In genomic region chr10:119295740-119296139, GRCm38 (mm10) we compare ENCODE assay signal across 26 mouse cellular contexts. TPM values are rescaled to one million over a fixed set of nuclear protein-coding genes. Genes with fewer than 3 reads are reported as not detected.
DNase-seq lines count a peak whose midpoint lies in the region; ATAC-seq and TF ChIP-seq lines count a peak whose summit lies in the region.
"Had no signal": no experiment of that assay in that cellular context is flagged by ENCODE, and none has a peak within 500 bp of the region (broad histone marks: within the 10 kb centered on the region; RNA-seq: fewer than 3 reads in every experiment).

No protein-coding gene starts in this region.

- no peak overlapping the region for H3K4me2 ChIP-seq in kidney, embryonic 14.5 days (replicated peaks; ENCODE audit: low read depth, low read length)
- no peak overlapping the region for H3K4me2 ChIP-seq in liver, embryonic 11.5 days
- H3K4me2 ChIP-seq: embryonic facial prominence, embryonic 13.5 days; forebrain, embryonic 13.5 days; limb, embryonic 12.5 days; liver, embryonic 12.5 days; midbrain, embryonic 12.5 days; neural tube, embryonic 12.5 days; stomach, embryonic 15.5 days had no signal

- no peaks in the 10 kb centered on the region for H3K36me3 ChIP-seq in kidney, embryonic 14.5 days (ENCODE audit: control insufficient read depth, insufficient read depth, low read length)
- no peaks in the 10 kb centered on the region for H3K36me3 ChIP-seq in kidney, adult 2 months (ENCODE audit: control insufficient read depth, insufficient read depth, low read length)
- no peaks in the 10 kb centered on the region for H3K36me3 ChIP-seq in liver, embryonic 11.5 days (ENCODE audit: control insufficient read depth, insufficient read depth, low read length)
- H3K36me3 ChIP-seq: embryonic facial prominence, embryonic 13.5 days; heart, embryonic 10.5 days; limb, embryonic 12.5 days; liver, embryonic 12.5 days; midbrain, embryonic 12.5 days; neural tube, embryonic 12.5 days; stomach, embryonic 15.5 days had no signal

- H3K9ac ChIP-seq in kidney, embryonic 14.5 days (ENCODE audit: low read depth, low read length), result no peak overlapping the region
- no peak overlapping the region for H3K9ac ChIP-seq in liver, embryonic 11.5 days (ENCODE audit: low read depth, low read length)
- H3K9ac ChIP-seq: embryonic facial prominence, embryonic 13.5 days; forebrain, embryonic 13.5 days; limb, embryonic 12.5 days; liver, embryonic 12.5 days; midbrain, embryonic 12.5 days; neural tube, embryonic 12.5 days; stomach, embryonic 15.5 days had no signal

- no peak overlapping the region for H3K27ac ChIP-seq in kidney, embryonic 14.5 days (ENCODE audit: low read depth, low read length)
- H3K27ac ChIP-seq in kidney, adult 2 months (ENCODE audit: insufficient read depth, low read depth, low read length), result no peak overlapping the region
- H3K27ac ChIP-seq in liver, embryonic 11.5 days (ENCODE audit: low read depth, low read length), result no peak overlapping the region
- H3K27ac ChIP-seq: embryonic facial prominence, embryonic 13.5 days; forebrain, embryonic 13.5 days; heart, embryonic 10.5 days; limb, embryonic 12.5 days; liver, embryonic 12.5 days; midbrain, embryonic 12.5 days; neural tube, embryonic 12.5 days; stomach, embryonic 15.5 days had no signal

- no peak for TF ChIP-seq CTCF in kidney, adult 2 months (conservative IDR thresholded peaks at IDR 0.05; ENCODE audit: insufficient read depth, insufficient read length, low read depth, low read length)

- no peaks in the 10 kb centered on the region for H3K4me1 ChIP-seq in kidney, embryonic 14.5 days (ENCODE audit: control insufficient read depth, insufficient read depth, low read length)
- no peaks in the 10 kb centered on the region; the same call in 1 of the 2 replicates for H3K4me1 ChIP-seq in kidney, adult 2 months (ENCODE audit: control insufficient read depth, insufficient read depth, low read length)
- H3K4me1 ChIP-seq in liver, embryonic 11.5 days (replicated peaks; ENCODE audit: control insufficient read depth, insufficient read depth, low read length), result no peaks in the 10 kb centered on the region
- H3K4me1 ChIP-seq: forebrain, embryonic 13.5 days; heart, embryonic 10.5 days; limb, embryonic 12.5 days; liver, embryonic 12.5 days; midbrain, embryonic 12.5 days; neural tube, embryonic 12.5 days; stomach, embryonic 15.5 days had no signal

- no peak for TF ChIP-seq POLR2A in kidney, adult 2 months (IDR thresholded peaks at IDR 0.05; ENCODE audit: low read depth, low read length)

- 78% methylated on average over 11 of the region's 11 CpGs for WGBS in kidney, embryonic 14.5 days
- WGBS in kidney, adult 2 months, result 41% methylated on average over 11 of the region's 11 CpGs
- 87% methylated on average over 11 of the region's 11 CpGs for WGBS in liver, embryonic 11.5 days

- ATAC-seq in kidney, embryonic 14.5 days (ENCODE audit: low FRiP score, low TSS enrichment), result no peak
- ATAC-seq in liver, embryonic 11.5 days (replicated peaks; ENCODE audit: low FRiP score), result no peak
- ATAC-seq: forebrain, embryonic 13.5 days; hindbrain, embryonic 16.5 days; liver, embryonic 12.5 days had no signal

- H3K27me3 ChIP-seq in kidney, embryonic 14.5 days (ENCODE audit: control insufficient read depth, insufficient read depth, low read length), result no peaks in the 10 kb centered on the region
- no peaks in the 10 kb centered on the region for H3K27me3 ChIP-seq in kidney, adult 2 months (replicated peaks; ENCODE audit: control insufficient read depth, insufficient read depth, low read length)
- H3K27me3 ChIP-seq in liver, embryonic 11.5 days (replicated peaks; ENCODE audit: control insufficient read depth, insufficient read depth, low read length), result no peaks in the 10 kb centered on the region
- H3K27me3 ChIP-seq: embryonic facial prominence, embryonic 13.5 days; forebrain, embryonic 13.5 days; limb, embryonic 12.5 days; liver, embryonic 12.5 days; midbrain, embryonic 12.5 days; neural tube, embryonic 12.5 days; stomach, embryonic 15.5 days had no signal

- H3K4me3 ChIP-seq in kidney, embryonic 14.5 days (ENCODE audit: low read length), result no peak overlapping the region
- H3K4me3 ChIP-seq in kidney, adult 2 months (ENCODE audit: insufficient read depth, low read depth, low read length), result no peak overlapping the region
- H3K4me3 ChIP-seq in liver, embryonic 11.5 days (ENCODE audit: low read depth, low read length), result no peak overlapping the region
- H3K4me3 ChIP-seq: embryonic facial prominence, embryonic 13.5 days; erythroblast, embryonic 14.5 days; forebrain, embryonic 13.5 days; heart, embryonic 10.5 days; limb, embryonic 12.5 days; liver, embryonic 12.5 days; midbrain, embryonic 12.5 days; neural tube, embryonic 12.5 days; stomach, embryonic 15.5 days had no signal

- no peaks in the 10 kb centered on the region for H3K9me3 ChIP-seq in kidney, embryonic 14.5 days (ENCODE audit: control insufficient read depth, low read length)
- no peaks in the 10 kb centered on the region for H3K9me3 ChIP-seq in liver, embryonic 11.5 days (ENCODE audit: control insufficient read depth, low read length)
- H3K9me3 ChIP-seq: embryonic facial prominence, embryonic 13.5 days; forebrain, embryonic 13.5 days; heart, embryonic 10.5 days; limb, embryonic 12.5 days; liver, embryonic 12.5 days; midbrain, embryonic 12.5 days; neural tube, embryonic 12.5 days; stomach, embryonic 15.5 days had no signal

- DNase-seq in kidney, adult 11 months, result peak; percentile 6
- peak; percentile 61 for DNase-seq in kidney, adult 2 months
- peak; percentile 6 for DNase-seq in kidney, postnatal 10 days
- no peak for DNase-seq in liver, embryonic 11.5 days (ENCODE audit: low spot score)
- DNase-seq in neural tube, embryonic 10.5 days (ENCODE audit: extremely low spot score, low spot score), result no peak
- no peak for DNase-seq in testis, postnatal 10 days (ENCODE audit: low spot score)
- no peak for DNase-seq in heart, adult 9 months (ENCODE audit: low spot score in 2 of 2)
- DNase-seq: adrenal gland, postnatal 10 days; cerebellum, adult 18-20 months; cerebellum, postnatal 14 days; embryo, embryonic 11 days; lung, adult 18-20 months; right cerebral cortex, postnatal 4 days; thymus, adult 18-20 months; thymus, postnatal 4 days had no signal

RNA-seq across cellular contexts. Expression of gene Cand1, which starts 55.9 kb away (rescaled TPM):
- polyA plus RNA-seq in kidney, embryonic 14.5 days (2014; fragmentation: Nextera tagmentation; extraction: Ambion mirVana), result 36.9 and 89.9 TPM in 2 replicates
- polyA plus RNA-seq in kidney, adult 2 months (2012; rRNA removed), result 25.7 and 27.1 TPM in 2 replicates
- polyA plus RNA-seq in liver, embryonic 11.5 days (2014; fragmentation: Nextera tagmentation; extraction: Ambion mirVana), result 53.7 and 82.8 TPM in 2 replicates

Comparison
In these comparisons a context has a peak if more than half of its experiments do, and no peak if none do; other contexts are left out.
1. DNase-seq: peak in kidney, adult 11 months (single experiment), kidney, adult 2 months (single experiment) and kidney, postnatal 10 days (single experiment); none in liver, embryonic 11.5 days (single experiment), neural tube, embryonic 10.5 days (single experiment), testis, postnatal 10 days (single experiment) and heart, adult 9 months (0 of 2).